Mouse (Mus musculus): ENCODE measurements at regions not wholly inside any gene's neighbourhood (a gene's known extent, or its start where the extent isn't known, plus 50 kb on each side); places are given as distances from the start of the nearest gene placed in this dataset.

DNA sequence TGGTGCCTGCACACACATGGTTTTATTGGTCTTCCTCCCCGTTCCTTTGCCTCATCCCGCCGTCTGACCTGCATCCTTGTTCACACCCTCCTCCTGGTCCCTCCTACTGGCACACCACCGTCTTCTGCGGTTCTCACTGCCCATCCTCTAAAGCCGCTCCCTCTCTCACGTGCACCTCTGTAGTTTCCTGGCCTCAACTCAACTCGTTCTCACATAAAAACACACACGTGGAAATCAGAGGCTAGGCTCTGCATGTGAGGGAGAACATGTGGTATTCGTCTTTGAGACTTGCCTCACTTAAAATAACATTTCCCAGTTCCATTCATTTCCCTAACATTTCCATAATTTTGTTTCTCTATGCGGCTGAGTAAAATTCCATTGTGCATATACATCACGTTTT lies 69.5 kb downstream of the Aldh8a1 start:
- no peak for DNase-seq (ENCODE audit: low read depth, low spot score)

GRCm38 (mm10) chr10:21448132-21448531 lies 71.0 kb downstream of the Aldh8a1 start:
- DNase-seq (ENCODE audit: low read depth, low spot score), result no peak

- no peak for DNase-seq (ENCODE audit: low read depth, low spot score)
Observed at GRCm38 (mm10) chr10:21448942-21449341, 71.9 kb downstream of the Aldh8a1 start.

DNA sequence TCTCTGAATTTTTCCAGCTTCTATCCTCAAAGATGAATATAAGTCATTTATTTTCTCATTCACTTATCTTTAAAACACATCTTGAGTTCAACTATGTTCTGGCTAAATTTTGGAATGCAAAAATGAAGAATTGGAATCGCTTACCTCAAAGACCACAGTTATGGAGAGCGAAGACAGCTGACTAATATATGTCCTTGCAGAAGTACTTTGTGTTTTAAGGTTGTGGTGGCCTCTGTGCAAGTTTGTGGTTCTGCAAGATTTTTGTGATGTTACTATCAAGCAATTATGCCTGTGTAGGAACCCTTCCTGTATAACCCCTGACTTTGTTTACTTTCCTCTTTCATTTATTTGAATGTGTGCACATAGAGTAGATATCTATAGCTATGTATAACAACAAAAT lies 75.5 kb downstream of the Aldh8a1 start:
- no peak for DNase-seq (ENCODE audit: low read depth, low spot score)

DNA sequence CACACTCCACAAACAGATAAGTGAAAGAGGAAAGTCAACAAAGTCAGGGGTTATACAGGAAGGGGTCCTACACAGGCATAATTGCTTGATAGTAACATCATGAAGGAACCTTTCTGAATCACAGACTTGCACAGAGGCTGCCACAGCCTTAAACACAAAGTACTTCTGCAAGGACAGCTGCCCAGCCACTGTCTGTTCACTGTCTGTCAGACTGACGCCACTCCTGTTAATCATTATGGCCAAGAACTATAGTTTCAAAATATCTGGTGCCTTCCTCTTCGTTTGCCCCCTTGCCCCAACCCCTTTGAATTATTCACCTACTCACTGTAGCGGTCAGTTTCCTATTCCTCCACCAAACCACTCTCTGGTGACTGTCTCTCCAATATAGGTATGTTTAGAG lies 76.4 kb downstream of the Aldh8a1 start:
- DNase-seq (ENCODE audit: low read depth, low spot score), result no peak

DNA sequence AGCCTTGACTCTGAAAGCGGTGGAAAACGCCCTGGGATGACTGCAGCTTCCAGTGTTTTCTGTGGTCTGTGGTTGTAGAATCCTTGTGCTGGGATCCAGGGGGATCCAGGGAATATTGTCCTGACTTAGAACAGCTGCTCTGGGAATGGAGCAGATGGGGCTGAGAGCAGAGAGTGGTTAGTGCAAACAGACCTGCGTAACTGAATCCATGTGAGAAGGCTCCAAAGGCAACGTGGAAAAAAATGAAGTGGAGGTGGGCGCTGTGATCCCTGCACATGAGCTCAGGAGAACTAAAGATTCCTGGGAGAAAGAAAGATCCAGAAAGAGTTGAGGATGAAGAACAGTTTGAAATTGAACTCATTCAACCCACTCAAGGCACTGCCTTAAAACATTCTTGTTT lies 77.1 kb downstream of the Aldh8a1 start:
- no peak for DNase-seq (ENCODE audit: low read depth, low spot score)

DNA sequence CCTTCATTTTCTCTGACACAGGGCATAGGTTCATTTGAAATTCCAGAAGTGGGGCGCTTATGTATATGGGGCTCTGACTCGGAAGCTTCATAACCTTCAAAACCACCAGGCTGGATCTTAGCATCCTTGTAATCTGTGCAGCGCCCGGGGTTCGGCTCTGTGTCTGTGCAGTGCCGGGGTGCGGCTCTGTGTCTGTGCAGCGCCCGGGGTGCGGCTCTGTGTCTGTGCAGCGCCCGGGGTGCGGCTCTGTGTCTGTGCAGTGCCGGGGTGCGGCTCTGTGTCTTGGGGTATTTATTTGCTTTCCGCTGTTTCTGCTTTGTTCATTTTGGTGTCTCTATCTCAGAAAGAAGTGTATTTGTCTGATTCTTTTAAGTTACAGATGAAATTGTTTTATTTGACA lies 77.7 kb downstream of the Aldh8a1 start:
- peak; percentile 11 for DNase-seq (ENCODE audit: low read depth, low spot score)

GRCm38 (mm10) chr10:21455863-21456262 lies 78.8 kb downstream of the Aldh8a1 start:
- DNase-seq (ENCODE audit: low read depth, low spot score), result no peak

DNA sequence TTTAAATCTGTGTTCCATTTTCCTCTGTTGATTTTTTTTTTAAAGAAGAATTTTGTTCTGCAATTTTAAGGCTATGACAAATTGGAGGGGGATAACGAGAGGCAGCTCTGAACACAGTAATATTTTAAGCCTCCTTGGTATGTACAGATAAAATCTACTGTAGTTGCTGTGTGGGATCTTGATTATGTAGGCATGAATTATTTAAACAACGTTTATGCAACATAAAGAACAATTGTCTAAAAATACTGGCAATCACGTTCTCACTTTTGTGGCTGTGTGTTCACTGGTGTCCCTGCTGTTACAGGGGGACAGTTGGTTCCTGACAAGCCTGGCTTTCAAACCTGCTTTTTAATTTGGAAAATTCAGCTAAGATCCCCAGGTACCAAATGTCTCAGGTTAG lies 79.3 kb downstream of the Aldh8a1 start:
- no peak for DNase-seq (ENCODE audit: low read depth, low spot score)

DNA sequence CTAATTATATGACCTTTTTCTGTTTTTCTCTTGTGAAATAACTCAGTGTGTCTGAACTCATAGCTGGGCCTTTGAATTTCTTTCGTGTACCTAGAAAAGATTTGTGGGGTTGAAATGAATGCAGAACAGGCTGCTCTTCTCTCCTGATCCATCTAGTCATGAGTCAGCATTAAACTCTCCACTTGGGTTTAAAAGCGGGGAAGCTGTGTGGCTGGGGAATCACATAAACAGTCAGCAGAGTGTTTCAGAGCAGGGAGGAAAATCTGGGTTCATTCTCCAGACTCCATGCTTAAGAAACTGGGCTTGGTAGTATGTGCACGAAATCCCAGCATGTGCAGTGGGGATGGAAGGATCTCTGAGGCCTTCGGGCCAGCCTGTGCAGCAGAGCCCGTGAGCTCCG lies 79.9 kb downstream of the Aldh8a1 start:
- no peak for DNase-seq (ENCODE audit: low read depth, low spot score)

- DNase-seq (ENCODE audit: low read depth, low spot score), result peak; percentile 34
Observed at GRCm38 (mm10) chr10:21458608-21459007, 81.5 kb downstream of the Aldh8a1 start.

- DNase-seq (ENCODE audit: low read depth, low spot score), result no peak
Observed at GRCm38 (mm10) chr10:21460062-21460461, 83.0 kb downstream of the Aldh8a1 start.

DNA sequence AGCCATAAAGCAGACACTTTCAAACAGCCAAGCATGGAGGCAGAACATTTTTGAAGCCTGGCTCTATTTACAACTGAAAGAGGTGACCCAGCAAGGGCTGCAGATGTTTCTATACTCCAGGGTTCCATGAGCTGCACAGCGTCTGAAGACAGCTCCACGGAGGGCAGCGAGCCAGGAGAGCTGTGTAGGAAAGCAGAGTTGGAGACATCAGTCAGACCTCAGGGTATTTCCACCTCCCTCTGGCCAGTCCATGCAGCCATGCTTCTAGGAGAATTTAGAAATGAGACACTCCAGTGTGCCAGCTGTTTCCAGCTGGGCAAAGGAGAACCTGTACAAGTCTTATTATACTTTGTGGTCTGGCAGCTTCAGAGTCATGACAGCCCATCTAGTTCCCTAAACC lies 85.8 kb downstream of the Aldh8a1 start:
- no peak for DNase-seq (ENCODE audit: low read depth, low spot score)

- peak; percentile 92 for DNase-seq (ENCODE audit: low read depth, low spot score)
Observed at GRCm38 (mm10) chr10:21465362-21465761, 88.3 kb downstream of the Aldh8a1 start.

DNA sequence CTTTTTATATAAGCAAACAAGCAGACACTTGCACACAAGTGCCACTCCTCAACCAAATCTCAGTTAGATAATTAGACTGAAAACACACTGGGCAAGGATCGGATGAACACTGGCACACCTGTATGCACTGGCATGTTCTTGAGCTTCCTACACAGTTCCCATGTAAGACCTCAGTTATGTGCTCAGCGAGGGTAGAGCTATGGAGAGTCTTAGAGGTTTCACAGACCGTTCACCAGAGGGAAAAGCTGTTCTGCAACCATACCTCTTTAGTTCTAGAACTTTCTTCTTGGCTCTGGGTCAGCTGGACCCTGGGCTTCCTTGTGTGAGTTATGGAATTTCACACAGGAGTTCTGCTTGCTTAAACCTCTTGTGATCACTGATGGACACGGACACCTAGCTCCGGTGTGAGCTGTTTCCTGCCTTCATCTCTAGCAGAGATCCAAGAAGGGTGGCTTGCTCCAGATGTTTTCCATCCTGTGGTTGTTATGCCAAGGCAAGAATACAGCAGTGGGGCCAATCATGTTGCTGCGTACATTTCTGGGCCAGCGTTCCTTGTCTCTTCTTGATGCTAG lies 88.8 kb downstream of the Aldh8a1 start:
- DNase-seq (ENCODE audit: low read depth, low spot score), result no peak

DNA sequence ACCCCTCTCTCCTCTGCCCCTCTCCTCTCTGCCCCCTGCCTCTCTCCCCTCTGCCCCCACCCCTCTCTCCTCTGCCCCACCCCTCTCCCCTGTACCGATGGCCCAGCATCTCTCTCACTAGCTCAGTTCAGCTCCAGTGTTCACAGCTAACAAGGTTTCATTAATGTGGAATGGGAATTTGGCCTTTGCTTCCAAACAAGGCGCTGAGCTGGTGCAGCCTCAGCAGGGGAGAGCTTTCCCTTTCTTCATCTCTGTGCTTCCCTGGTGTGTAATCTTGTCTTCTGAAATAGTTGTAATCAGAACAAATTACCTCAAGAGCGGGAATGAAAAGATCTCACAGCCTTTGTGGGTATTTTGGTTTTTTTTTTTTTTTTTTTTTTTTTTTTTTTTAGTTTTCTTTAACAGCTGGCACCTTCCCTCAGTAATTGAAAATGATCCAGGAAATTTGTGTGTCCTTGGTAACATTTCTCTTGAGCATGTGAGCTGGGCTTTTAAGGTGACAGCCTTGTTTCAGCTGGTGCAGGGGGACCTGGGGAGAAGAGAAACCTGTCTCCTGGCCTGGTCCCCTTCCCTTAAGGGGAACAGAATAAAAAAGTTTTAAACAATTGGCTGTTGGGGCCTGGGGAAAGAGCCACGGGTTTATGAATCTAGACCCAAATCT lies 90.5 kb downstream of the Aldh8a1 start:
- no peak for DNase-seq (ENCODE audit: low read depth, low spot score)

DNA sequence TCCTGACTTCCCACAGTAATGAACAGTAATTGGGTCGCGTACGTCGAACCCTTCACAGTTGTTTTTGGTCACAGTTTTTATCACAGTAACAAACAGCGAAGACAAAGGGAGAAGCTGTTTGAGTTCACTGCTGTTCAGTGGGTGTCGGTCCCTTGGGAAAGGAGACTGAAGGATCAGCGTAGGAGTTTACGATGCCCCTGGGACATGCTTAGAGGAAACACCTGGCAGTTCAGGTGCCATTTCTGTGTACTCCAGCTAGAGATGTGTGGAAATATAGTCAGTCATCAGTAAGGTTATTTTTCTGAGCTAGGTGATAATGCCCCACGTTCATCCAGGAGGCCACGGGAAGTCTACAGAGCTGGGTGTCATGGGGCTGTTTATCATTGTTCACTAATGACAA lies 91.3 kb downstream of the Aldh8a1 start:
- DNase-seq (ENCODE audit: low read depth, low spot score), result no peak

DNA sequence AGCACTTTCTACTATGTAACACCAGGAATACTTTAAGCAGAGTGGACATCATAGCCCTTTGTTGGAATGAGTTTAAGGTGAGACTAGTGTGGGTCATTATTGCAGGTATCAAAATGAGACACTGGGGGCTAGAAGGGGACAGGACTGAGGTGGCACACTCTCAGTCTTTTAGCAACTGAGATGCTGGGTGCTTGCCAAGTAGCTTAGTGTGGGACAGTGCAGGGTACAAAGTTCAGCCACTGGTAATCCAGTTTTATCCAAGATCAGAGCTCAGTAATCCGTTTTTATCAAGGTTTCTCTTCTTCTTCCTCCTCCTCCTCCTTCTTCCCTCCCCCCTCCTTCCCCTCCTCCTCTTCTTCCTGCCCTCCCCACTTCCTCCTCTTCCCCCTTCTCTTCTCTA lies 92.9 kb downstream of the Aldh8a1 start:
- no peak for DNase-seq (ENCODE audit: low read depth, low spot score)

DNA sequence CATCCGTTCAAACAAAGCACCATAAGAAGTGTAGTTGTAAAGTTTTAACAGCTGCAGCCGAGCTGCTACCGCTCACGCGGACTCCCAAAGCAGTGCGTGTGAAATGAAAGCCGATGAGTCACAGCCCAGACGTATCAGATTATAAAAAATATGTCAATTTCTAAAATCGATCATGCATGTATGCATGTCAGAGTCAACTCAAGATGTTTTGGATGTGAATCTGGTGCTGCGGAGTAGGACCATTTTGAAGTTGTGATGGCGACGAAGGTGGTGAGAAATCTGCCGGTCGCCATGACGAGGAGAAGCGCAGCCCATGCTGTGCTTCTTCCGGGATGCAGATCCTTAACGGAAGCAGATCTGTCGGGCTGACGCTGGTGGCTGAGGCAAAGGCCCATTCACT lies 93.5 kb downstream of the Aldh8a1 start:
- no peak for DNase-seq (ENCODE audit: low read depth, low spot score)

DNA sequence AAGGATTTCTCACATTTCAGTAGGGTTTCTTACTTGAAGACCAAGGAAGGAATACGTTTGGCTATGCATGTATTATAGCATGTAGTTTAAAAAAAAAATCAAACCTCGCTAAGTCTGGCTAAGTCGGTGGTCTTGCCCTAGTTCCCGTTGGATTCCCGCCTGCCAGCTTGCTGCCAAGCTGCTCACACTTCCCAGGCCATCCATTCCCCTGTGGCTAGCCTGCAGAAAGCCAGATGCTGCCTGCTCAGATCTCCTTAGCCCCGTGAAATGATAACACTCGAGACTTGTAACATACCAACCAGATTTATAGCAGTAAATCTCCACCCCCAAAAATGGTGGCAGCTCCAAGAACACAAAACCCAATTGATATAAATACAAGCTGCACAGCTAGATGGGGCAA lies 97.2 kb downstream of the Aldh8a1 start:
- DNase-seq (ENCODE audit: low read depth, low spot score), result no peak

GRCm38 (mm10) chr10:21478004-21478403 lies 100.9 kb downstream of the Aldh8a1 start:
- DNase-seq (ENCODE audit: low read depth, low spot score), result no peak

DNA sequence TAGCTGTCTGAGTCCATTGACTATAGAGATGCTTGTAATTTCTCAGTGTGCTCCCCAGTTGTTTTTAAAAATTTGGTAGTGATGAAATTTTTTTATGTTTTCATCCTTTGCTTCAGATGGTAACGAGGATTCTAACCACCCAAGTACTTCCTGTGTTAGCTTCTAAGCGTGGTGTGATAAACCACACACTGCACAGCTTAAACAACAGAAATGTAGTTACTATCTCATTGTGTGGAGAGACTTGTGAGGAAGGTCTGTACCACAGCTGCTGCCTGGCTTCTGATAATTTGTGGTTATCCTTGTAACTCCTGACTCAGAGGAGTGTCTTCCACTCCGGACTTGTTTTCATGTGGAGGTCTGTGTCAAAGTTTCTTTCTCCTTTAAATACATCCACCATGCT lies 102.3 kb downstream of the Aldh8a1 start:
- no peak for DNase-seq (ENCODE audit: low read depth, low spot score)

GRCm38 (mm10) chr10:21481255-21481654 lies 104.2 kb downstream of the Aldh8a1 start:
- DNase-seq (ENCODE audit: low read depth, low spot score), result no peak

DNA sequence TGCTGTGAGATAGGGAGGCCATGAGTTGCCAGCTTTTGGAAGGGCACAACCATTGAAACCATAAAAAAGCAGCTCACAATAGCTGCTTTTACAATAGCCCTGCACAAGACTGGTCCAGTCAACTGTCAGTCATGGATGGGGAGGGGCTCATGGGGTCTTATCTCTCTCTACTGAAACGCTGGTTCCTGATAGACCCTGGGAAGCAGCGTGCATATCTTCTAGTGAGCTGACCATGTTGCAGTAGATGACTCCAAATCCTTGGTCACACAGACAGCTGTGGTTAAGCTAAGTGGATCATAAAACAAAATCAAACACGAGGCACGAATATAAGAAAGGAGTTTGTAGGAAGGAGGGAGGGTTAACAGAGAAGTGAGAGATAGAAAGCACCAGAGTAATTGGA lies 105.0 kb downstream of the Aldh8a1 start:
- DNase-seq (ENCODE audit: low read depth, low spot score), result no peak

All from ES-CJ7 (cell line).